Mouse (Mus musculus) ES-E14 (cell line): ENCODE measurements at regions not wholly inside any gene's neighbourhood (a gene's known extent, or its start where the extent isn't known, plus 50 kb on each side); places are given as distances from the start of the nearest gene placed in this dataset.

ENCODE experiments used
- DNase-seq: peaks from one replicate; pipeline ENCODE4 v3.0.0-alpha.2; 2013; ENCODE audit warnings: low read depth, low spot score
- H3K27ac ChIP-seq: 2 replicates; pipeline ENCODE4 v1.5.1; 2012; ENCODE audit warnings: low read depth, mild to moderate bottlenecking, low read length, moderate library complexity, mixed read lengths; ENCODE audit not compliant: poor library complexity, insufficient read depth, severe bottlenecking
- H3K36me3 ChIP-seq: 2 replicates; pipeline ENCODE4 v1.6.1; 2012; ENCODE audit warnings: mild to moderate bottlenecking, low read length, moderate library complexity, mixed read lengths; ENCODE audit not compliant: control insufficient read depth, poor library complexity, insufficient read depth, severe bottlenecking
- H3K4me1 ChIP-seq, 2 experiments: fragments of 150-350 bp in 1 of 2; sonication (generic) in 1 of 2; 2 replicates each; pipeline ENCODE4 v1.6.1; 2012; ENCODE audit warnings: low read length in 2 of 2, mild to moderate bottlenecking in 1 of 2, mixed read lengths in 1 of 2; ENCODE audit not compliant: control insufficient read depth in 2 of 2, insufficient read depth in 2 of 2, poor library complexity in 1 of 2
- H3K4me3 ChIP-seq, 2 experiments: fragments of 150-350 bp in 1 of 2; sonication (generic) in 1 of 2; 2 replicates each; pipeline ENCODE4 v1.5.1; 2012; ENCODE audit warnings: low read length in 2 of 2, low read depth in 1 of 2, mild to moderate bottlenecking in 1 of 2, mixed read lengths in 1 of 2; ENCODE audit not compliant: insufficient read depth in 1 of 2, poor library complexity in 1 of 2, severe bottlenecking in 1 of 2
- H3K9ac ChIP-seq: 2 replicates; pipeline ENCODE4 v1.6.1; 2012; ENCODE audit warnings: low read depth, mild to moderate bottlenecking, low read length, mixed read lengths; ENCODE audit not compliant: poor library complexity, insufficient read depth, severe bottlenecking
- H3K9me3 ChIP-seq: fragments of 150-350 bp; sonication (generic); 2 replicates; pipeline ENCODE4 v1.6.1; 2012; ENCODE audit warnings: low read depth, mild to moderate bottlenecking, low read length; ENCODE audit not compliant: control insufficient read depth, insufficient read depth
- CHD2 ChIP-seq: IDR thresholded peaks from 2 replicates; pipeline ENCODE4 v1.6.1; 2014; ENCODE audit warnings: mild to moderate bottlenecking, low read depth, low read length, inconsistent platforms
- HCFC1 ChIP-seq: IDR thresholded peaks from 2 replicates; pipeline ENCODE4 v1.6.1; 2012; ENCODE audit warnings: low read length, inconsistent platforms, borderline replicate concordance; ENCODE audit not compliant: insufficient read depth
- MAFK ChIP-seq: IDR thresholded peaks from 2 replicates; pipeline ENCODE4 v1.6.1; 2014; ENCODE audit warnings: mild to moderate bottlenecking, low read depth, low read length, inconsistent platforms; ENCODE audit not compliant: insufficient read depth
- ZC3H11A ChIP-seq: IDR thresholded peaks from 2 replicates; pipeline ENCODE4 v1.6.1; 2012; ENCODE audit warnings: low read depth, mild to moderate bottlenecking, inconsistent platforms, low read length, borderline replicate concordance
- ZNF384 ChIP-seq: IDR thresholded peaks from 2 replicates; pipeline ENCODE4 v1.6.1; 2012; ENCODE audit warnings: low read depth, low read length, inconsistent platforms
- in situ Hi-C, 2 experiments: fragments of 600-800 bp; cut with MboI; formaldehyde crosslinking; loops; one replicate each; pipeline ENCODE4 v1.15.1; 2025; ENCODE audit warnings: low sequenced_read_pairs in 2 of 2, inconsistent platforms in 1 of 2; ENCODE audit not compliant: unreplicated experiment in 2 of 2

GRCm38 (mm10) chr15:86917891-86918290, 626.2 kb upstream of the Fam19a5 start:
- Histone ChIP-seq H3K27ac (no peak overlapping the region), H3K4me3 (no peak overlapping the region), H3K4me1 (no peaks in the 10 kb centered on the region), H3K36me3 (no peaks in the 10 kb centered on the region), H3K9ac (no peak overlapping the region), H3K9me3 (no peaks in the 10 kb centered on the region)
- no peak for TF ChIP-seq CHD2
- no peak for TF ChIP-seq ZNF384
- TF ChIP-seq MAFK = no peak
- TF ChIP-seq HCFC1 = no peak
- TF ChIP-seq ZC3H11A = no peak
- in situ Hi-C loops = no loop called here
- DNase-seq = no peak

- no peak overlapping the region for H3K4me3 ChIP-seq
- H3K36me3 ChIP-seq = no peaks in the 10 kb centered on the region
- TF ChIP-seq ZNF384 (no peak), HCFC1 (no peak), ZC3H11A (no peak), CHD2 (no peak), MAFK (no peak)
- in situ Hi-C loops = no loop called here
- no peak overlapping the region for H3K27ac ChIP-seq
- H3K4me1 ChIP-seq = no peaks in the 10 kb centered on the region
- H3K9me3 ChIP-seq = no peaks in the 10 kb centered on the region
- no peak for DNase-seq
- no peak overlapping the region for H3K9ac ChIP-seq
Measured at GRCm38 (mm10) chr15:86919704-86920103, 624.4 kb upstream of the Fam19a5 start.

GRCm38 (mm10) chr15:86920185-86920584, 623.9 kb upstream of the Fam19a5 start:
- H3K27ac ChIP-seq = no peak overlapping the region
- TF ChIP-seq ZC3H11A = no peak
- TF ChIP-seq MAFK = no peak
- TF ChIP-seq HCFC1 = no peak
- TF ChIP-seq ZNF384 = no peak
- TF ChIP-seq CHD2 = no peak
- no peak overlapping the region for H3K9ac ChIP-seq
- in situ Hi-C loops = no loop called here
- no peak for DNase-seq
- H3K36me3 ChIP-seq = no peaks in the 10 kb centered on the region
- no peaks in the 10 kb centered on the region for H3K9me3 ChIP-seq
- no peak overlapping the region for H3K4me3 ChIP-seq
- peaks cover 0 to 2% of the 10 kb centered on the region in 2 experiments; a peak in 1 of 4 replicates for H3K4me1 ChIP-seq

- in situ Hi-C loops = no loop called here
- H3K36me3 ChIP-seq = no peaks in the 10 kb centered on the region
- TF ChIP-seq ZNF384 (no peak), CHD2 (no peak), ZC3H11A (no peak), HCFC1 (no peak), MAFK (no peak)
Measured at GRCm38 (mm10) chr15:86921401-86921800, 622.7 kb upstream of the Fam19a5 start.

GRCm38 (mm10) chr15:86925081-86925749, 618.9 kb upstream of the Fam19a5 start:
- in situ Hi-C loops = no loop called here
- H3K27ac ChIP-seq = no peak overlapping the region
- H3K9ac ChIP-seq = no peak overlapping the region
- no peak overlapping the region for H3K4me3 ChIP-seq
- TF ChIP-seq CHD2 (no peak), HCFC1 (no peak), ZNF384 (no peak), ZC3H11A (no peak), MAFK (no peak)
- H3K36me3 ChIP-seq = no peaks in the 10 kb centered on the region
- H3K9me3 ChIP-seq = no peaks in the 10 kb centered on the region
- H3K4me1 ChIP-seq = peaks cover 0 to 4% of the 10 kb centered on the region in 2 experiments; a peak in 1 of 4 replicates
- no peak for DNase-seq

More at GRCm38 (mm10) chr15:86921401-86921800, 622.7 kb upstream of the Fam19a5 start:
- no peak for DNase-seq
- H3K9ac ChIP-seq = no peak overlapping the region
- H3K9me3 ChIP-seq = no peaks in the 10 kb centered on the region
- H3K4me3 ChIP-seq = no peak overlapping the region
- no peak overlapping the region for H3K27ac ChIP-seq
- H3K4me1 ChIP-seq = peaks cover 0 to 4% of the 10 kb centered on the region in 2 experiments; a peak in 1 of 4 replicates
